Mouse (Mus musculus) forebrain, embryonic 14.5 days (tissue): ENCODE results near the gene Hcar1. TPM values are rescaled to one million over a fixed set of nuclear protein-coding genes. Genes with fewer than 3 reads are reported as not detected.

ENCODE experiments used
- ATAC-seq: fragments of 200-750 bp; cut with Nextera tagmentation; 2 replicates; pipeline ENCODE4 v1.8.0; 2017; ENCODE audit warnings: mild to moderate bottlenecking, moderate library complexity
- DNase-seq: peaks from one replicate; pipeline ENCODE4 v3.0.0-alpha.2; 2015; ENCODE audit warnings: low spot score
- H3K27ac ChIP-seq: fragments of 300-500 bp; sonication (generic); 2 replicates; pipeline ENCODE4 v1.5.1; 2014; ENCODE audit warnings: low read depth, mild to moderate bottlenecking, control low read depth, low read length, moderate library complexity
- H3K27me3 ChIP-seq: fragments of 300-500 bp; sonication (generic); replicated peaks from 2 replicates; pipeline ENCODE4 v1.6.1; 2014; ENCODE audit warnings: low read length, control low read depth, mixed read lengths; ENCODE audit not compliant: control insufficient read depth, insufficient read depth
- H3K36me3 ChIP-seq: fragments of 300-500 bp; sonication (generic); 2 replicates; pipeline ENCODE4 v1.6.1; 2014; ENCODE audit warnings: low read length, control low read depth; ENCODE audit not compliant: control insufficient read depth, insufficient read depth
- H3K4me1 ChIP-seq: fragments of 300-500 bp; sonication (generic); 2 replicates; pipeline ENCODE4 v1.6.1; 2014; ENCODE audit warnings: antibody characterized with exemption, low read length, control low read depth; ENCODE audit not compliant: control insufficient read depth, insufficient read depth
- H3K4me2 ChIP-seq: fragments of 300-500 bp; sonication (generic); 2 replicates; pipeline ENCODE4 v1.6.1; 2014; ENCODE audit warnings: mild to moderate bottlenecking, control low read depth, low read length
- H3K4me3 ChIP-seq: fragments of 300-500 bp; sonication (generic); 2 replicates; pipeline ENCODE4 v1.5.1; 2014; ENCODE audit warnings: low read depth, low read length, control low read depth
- H3K9ac ChIP-seq: fragments of 300-500 bp; sonication (generic); 2 replicates; pipeline ENCODE4 v1.6.1; 2014; ENCODE audit warnings: mild to moderate bottlenecking, low read length, control low read depth, moderate library complexity
- H3K9me3 ChIP-seq: fragments of 300-500 bp; sonication (generic); replicated peaks from 2 replicates; pipeline ENCODE4 v1.6.1; 2016; ENCODE audit warnings: low read length, control low read depth, mixed read lengths; ENCODE audit not compliant: control insufficient read depth
- WGBS: fragments of 180-500 bp; shearing (Covaris S2); extraction: QIAGEN DNeasy Blood & Tissue Kit; methylation state at CpG from one replicate; pipeline ENCODE4 v1.1.7; 2014; 5-methylcytosine and 5-hydroxymethylcytosine counted together
- polyA plus RNA-seq: library from polyadenylated mRNA; unstranded; fragments of >200 nt; fragmentation: Nextera tagmentation; extraction: Ambion mirVana; gene quantifications from 2 replicates; pipeline ENCODE4 v1.2.1, GENCODE M21; 2014

The Hcar1 gene
- polyA plus RNA-seq, 1 experiment from 2014 or later: 0.17 TPM

GRCm38 (mm10) chr5:123880778-123881177, 958 bp upstream of the Hcar1 start:
- H3K4me2 ChIP-seq: no peak overlapping the region
- H3K9me3 ChIP-seq: no peaks in the 10 kb centered on the region
- ATAC-seq (no peak), DNase-seq (no peak)
- H3K4me1 ChIP-seq: no peaks in the 10 kb centered on the region
- H3K36me3 ChIP-seq: no peaks in the 10 kb centered on the region
- no peaks in the 10 kb centered on the region for H3K27me3 ChIP-seq
- 83% methylated on average over 14 of the region's 14 CpGs for WGBS
- no peak overlapping the region for H3K27ac ChIP-seq
- H3K4me3 ChIP-seq: no peak overlapping the region
- H3K9ac ChIP-seq: no peak overlapping the region

GRCm38 (mm10) chr5:123878056-123878455, 1.8 kb downstream of the Hcar1 start:
- H3K27ac ChIP-seq: no peak overlapping the region
- DNase-seq (no peak), ATAC-seq (no peak)
- no peak overlapping the region for H3K9ac ChIP-seq
- no peaks in the 10 kb centered on the region for H3K4me1 ChIP-seq
- no peaks in the 10 kb centered on the region for H3K9me3 ChIP-seq
- H3K4me3 ChIP-seq: no peak overlapping the region
- no peak overlapping the region for H3K4me2 ChIP-seq
- no peaks in the 10 kb centered on the region for H3K36me3 ChIP-seq
- H3K27me3 ChIP-seq: no peaks in the 10 kb centered on the region
- 54% methylated on average over 14 of the region's 14 CpGs for WGBS

DNA sequence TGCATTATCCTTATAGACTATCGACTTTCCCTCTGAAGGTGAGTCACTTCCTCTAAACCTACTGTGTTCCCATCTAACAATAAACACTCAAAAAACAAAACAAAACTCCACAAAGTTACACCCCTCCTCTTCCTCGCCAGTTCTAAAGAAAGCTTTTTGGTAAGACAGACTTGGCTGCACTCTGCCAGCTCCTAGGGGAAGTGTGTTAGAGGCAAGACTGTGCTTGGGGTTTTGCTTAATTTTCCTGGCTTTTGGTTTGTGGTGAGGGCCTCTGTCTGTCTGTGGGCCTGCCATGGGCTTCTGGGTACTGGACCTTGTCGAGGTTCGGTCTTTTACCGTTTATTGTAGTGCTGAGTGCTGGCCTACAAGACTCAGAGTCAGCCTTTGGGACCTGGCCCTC, 5.6 kb downstream of the Hcar1 start:
- H3K36me3 ChIP-seq: no peaks in the 10 kb centered on the region
- ATAC-seq: no peak
- 92% methylated on average over 5 of the region's 5 CpGs for WGBS

DNA sequence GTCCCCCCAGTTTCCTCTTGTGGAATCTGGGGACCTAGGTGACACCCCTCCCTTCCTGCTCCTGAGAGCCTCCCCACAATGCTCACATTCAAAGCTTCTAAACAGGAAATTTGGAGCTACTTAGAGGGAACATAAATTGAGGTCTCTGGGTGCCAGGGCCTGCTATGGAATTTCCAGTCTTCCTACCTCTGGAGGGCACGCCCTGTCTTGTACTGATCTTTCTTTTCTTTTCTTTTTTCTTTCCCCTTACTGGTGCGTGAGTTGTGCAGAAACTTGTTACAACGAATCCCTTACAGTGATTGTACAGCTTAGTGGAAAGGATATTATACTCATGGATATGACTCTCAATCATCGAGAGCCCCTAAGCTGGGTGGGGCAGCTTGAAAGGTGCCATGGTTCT, 10.2 kb downstream of the Hcar1 start:
- Histone ChIP-seq H3K9ac (no peak overlapping the region), H3K4me3 (no peak overlapping the region), H3K4me1 (no peaks in the 10 kb centered on the region), H3K9me3 (no peaks in the 10 kb centered on the region), H3K36me3 (no peaks in the 10 kb centered on the region), H3K4me2 (no peak overlapping the region), H3K27me3 (no peaks in the 10 kb centered on the region), H3K27ac (no peak overlapping the region)
- ATAC-seq: no peak
- WGBS: 85% methylated on average over 4 of the region's 4 CpGs
- no peak for DNase-seq

More for the DNA sequence above, 5.6 kb downstream of the Hcar1 start:
- Histone ChIP-seq H3K4me3 (no peak overlapping the region), H3K4me2 (no peak overlapping the region), H3K27me3 (no peaks in the 10 kb centered on the region), H3K9ac (no peak overlapping the region), H3K9me3 (no peaks in the 10 kb centered on the region), H3K27ac (no peak overlapping the region), H3K4me1 (no peaks in the 10 kb centered on the region)
- DNase-seq: no peak

GRCm38 (mm10) chr5:123866457-123866856, 13.4 kb downstream of the Hcar1 start:
- Histone ChIP-seq H3K9me3 (no peaks in the 10 kb centered on the region), H3K27me3 (no peaks in the 10 kb centered on the region), H3K4me2 (no peak overlapping the region), H3K4me1 (no peaks in the 10 kb centered on the region), H3K4me3 (no peak overlapping the region), H3K36me3 (no peaks in the 10 kb centered on the region), H3K9ac (no peak overlapping the region), H3K27ac (no peak overlapping the region)
- 89% methylated on average over 4 of the region's 4 CpGs for WGBS
- DNase-seq: no peak
- ATAC-seq: no peak

- ATAC-seq: no peak
- Histone ChIP-seq H3K4me1 (no peaks in the 10 kb centered on the region), H3K9ac (no peak within 1 kb of the TSS), H3K9me3 (no peaks in the 10 kb centered on the region), H3K36me3 (no peaks in the 10 kb centered on the region), H3K27me3 (no peaks in the 10 kb centered on the region), H3K4me2 (no peak within 1 kb of the TSS), H3K27ac (no peak within 1 kb of the TSS), H3K4me3 (no peak within 1 kb of the TSS)
- DNase-seq: no peak
- WGBS: 85% methylated on average over 12 of the region's 12 CpGs
These were observed 14.5 kb downstream of the Hcar1 start, which contains the start of gene Hcar2 for GRCm38 (mm10) chr5:123865365-123865764. Gene Hcar2 (minus strand): TSS chr5:123865499.

DNA sequence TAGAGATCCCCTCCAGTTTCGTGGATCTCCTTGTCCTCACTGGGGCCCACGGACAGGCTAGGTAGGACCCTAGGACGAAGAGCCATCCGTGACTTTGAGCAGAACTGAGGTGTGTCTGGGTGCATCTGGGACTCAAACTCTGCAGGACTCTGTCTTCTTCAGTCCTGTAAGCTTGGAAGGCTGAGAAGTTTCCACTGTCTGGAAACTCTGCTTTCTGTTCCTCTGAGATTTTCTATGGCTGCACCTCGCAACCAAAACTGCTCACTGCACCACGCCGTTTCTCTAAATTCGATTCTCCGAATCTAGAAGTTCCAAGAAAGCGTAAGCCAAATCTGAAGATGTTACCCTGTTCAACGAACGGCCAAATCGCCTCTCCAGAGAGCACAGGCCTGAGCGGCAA, 15.9 kb downstream of the Hcar1 start:
- H3K27me3 ChIP-seq: no peaks in the 10 kb centered on the region
- no peaks in the 10 kb centered on the region for H3K4me1 ChIP-seq
- no peak overlapping the region for H3K4me3 ChIP-seq
- H3K36me3 ChIP-seq: no peaks in the 10 kb centered on the region
- H3K9ac ChIP-seq: no peak overlapping the region
- ATAC-seq (no peak), DNase-seq (no peak)
- no peaks in the 10 kb centered on the region for H3K9me3 ChIP-seq
- H3K27ac ChIP-seq: no peak overlapping the region
- H3K4me2 ChIP-seq: no peak overlapping the region
- WGBS: 88% methylated on average over 14 of the region's 14 CpGs

GRCm38 (mm10) chr5:123862374-123863350, 17.2 kb downstream of the Hcar1 start:
- no peak overlapping the region for H3K27ac ChIP-seq
- H3K9ac ChIP-seq: no peak overlapping the region
- H3K27me3 ChIP-seq: no peaks in the 10 kb centered on the region
- H3K4me3 ChIP-seq: no peak overlapping the region
- no peak overlapping the region for H3K4me2 ChIP-seq
- no peak for ATAC-seq
- H3K36me3 ChIP-seq: no peaks in the 10 kb centered on the region
- H3K4me1 ChIP-seq: no peaks in the 10 kb centered on the region
- DNase-seq: no peak
- H3K9me3 ChIP-seq: no peaks in the 10 kb centered on the region
- 87% methylated on average over 15 of the region's 15 CpGs for WGBS

DNA sequence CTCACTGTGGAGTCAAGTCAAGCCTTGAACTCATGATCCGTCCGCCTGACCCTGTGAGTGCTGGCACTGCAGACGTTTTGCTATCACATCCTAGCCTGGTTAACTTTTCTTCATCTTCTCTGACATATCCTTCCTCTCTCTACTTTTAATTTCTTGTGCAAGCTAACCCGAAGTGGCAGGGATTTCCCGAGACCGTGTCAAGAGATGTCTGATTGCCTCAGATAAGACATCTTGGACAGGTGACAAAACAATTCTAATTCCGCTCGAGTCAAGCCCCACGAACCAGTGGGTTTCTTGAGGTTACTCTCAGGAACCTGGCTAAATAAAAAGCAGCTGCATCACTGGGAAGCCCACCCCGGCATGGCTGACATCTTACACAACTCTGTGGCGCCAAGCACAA, 21.0 kb downstream of the Hcar1 start:
- WGBS: 89% methylated on average over 11 of the region's 11 CpGs

More for the DNA sequence above, 21.0 kb downstream of the Hcar1 start:
- ATAC-seq: no peak
- Histone ChIP-seq H3K4me1 (no peaks in the 10 kb centered on the region), H3K27me3 (no peaks in the 10 kb centered on the region), H3K36me3 (no peaks in the 10 kb centered on the region), H3K4me3 (no peak overlapping the region), H3K9me3 (no peaks in the 10 kb centered on the region), H3K4me2 (no peak overlapping the region), H3K9ac (no peak overlapping the region), H3K27ac (no peak overlapping the region)
- no peak for DNase-seq
